Mouse (Mus musculus) CD4-positive, CD25-positive, alpha-beta regulatory T cell (primary cell): ENCODE results near the gene Pitpnm2. TPM values are rescaled to one million over a fixed set of nuclear protein-coding genes. Genes with fewer than 3 reads are reported as not detected.

Experiments
- polyA plus RNA-seq: library from polyadenylated mRNA; unstranded; fragments of 100-300 nt; shearing (Covaris generic); gene quantifications from one replicate; pipeline ENCODE4 v1.2.1, GENCODE M21; 2017

Gene Pitpnm2
- polyA plus RNA-seq: 22.4 TPM

DNA sequence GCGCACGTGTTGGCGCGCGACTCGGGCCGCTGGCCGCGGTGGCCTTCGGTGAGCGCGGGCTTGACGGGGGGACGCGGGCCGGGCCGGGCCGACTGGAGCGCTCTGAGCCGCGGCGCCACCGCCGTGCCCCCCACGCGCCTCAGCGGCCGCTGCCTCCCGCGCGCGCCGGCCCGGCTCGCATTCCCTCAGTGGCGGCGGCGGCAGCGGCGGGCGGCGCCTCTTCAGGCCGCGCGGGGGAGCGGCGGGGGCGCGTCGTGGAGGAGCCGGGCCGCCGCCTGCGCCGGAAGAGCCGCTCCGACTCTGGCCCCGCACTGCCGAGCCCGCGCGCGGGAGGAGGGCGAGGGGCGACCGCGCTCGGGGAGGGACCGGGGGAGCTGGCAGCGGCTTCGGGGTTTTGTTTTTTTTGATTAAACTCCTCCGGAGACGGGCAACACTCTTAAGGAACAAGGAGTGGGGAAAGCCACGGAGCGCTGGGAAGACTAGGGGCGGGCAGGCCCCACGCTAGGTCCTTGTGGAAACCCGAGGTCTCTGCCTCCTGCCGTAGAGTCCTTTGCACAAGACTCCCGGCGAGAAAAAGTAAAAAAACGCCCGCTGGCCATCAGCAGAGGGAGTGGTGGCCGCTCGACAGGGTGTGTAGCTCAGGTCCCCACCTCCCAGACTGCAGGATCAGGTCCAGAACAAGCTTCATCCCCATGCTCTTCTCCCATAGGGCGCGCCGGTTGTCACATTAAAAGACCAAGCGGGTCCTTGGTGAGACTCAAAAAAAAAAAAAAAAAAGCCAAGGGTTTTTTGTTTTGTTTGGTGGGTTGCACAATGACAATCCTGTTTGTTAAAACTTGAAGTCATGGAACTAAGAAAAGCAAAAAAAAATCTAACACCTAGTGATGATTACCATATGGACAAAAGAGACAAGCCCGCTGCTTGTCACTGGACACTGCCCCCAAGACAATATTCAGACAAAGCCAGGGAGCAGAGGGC, at the start of gene Pitpnm2:
Pitpnm2 (minus strand) TSS at position 147 of the 978 bp plus-strand sequence.

DNA sequence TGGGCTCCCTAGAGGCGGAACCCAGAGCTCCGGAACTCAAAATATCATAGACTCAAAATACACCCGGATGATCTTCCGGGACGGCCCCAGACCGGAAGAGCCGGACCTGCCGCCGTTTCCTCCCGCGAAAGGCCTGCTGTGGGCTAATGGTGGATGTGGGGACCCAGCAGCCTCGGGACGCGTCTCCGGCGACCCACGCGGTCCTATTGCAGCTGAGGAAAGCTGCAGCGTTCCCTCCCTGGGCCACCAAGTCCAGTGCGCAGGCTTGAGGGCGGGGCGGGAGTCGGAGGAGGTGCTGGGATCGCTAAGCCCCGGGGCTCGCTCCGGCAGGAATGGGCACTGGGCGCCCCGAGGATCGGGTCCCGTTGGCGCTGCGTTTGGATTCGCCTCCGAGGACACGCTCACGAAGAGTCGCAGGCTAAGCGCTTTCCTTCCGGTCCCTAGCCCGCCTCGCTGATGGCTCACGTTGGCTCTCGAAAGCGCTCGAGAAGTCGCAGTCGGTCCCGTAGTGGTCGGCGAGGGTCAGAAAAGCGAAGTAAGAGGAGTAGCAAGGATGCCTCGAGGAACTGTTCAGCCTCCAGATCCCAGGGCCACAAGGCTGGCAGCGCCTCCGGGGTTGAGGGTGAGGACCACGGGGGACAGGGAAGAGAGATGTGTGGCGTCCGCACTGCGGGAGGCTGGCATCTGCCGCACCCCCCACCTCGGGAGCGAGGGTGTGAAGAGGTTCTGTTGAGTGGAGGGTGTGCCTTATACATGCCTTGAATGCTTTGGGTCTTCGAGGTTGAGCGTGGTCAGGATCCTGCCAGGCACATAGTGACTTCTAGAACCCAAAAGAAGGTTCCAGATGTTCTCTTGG, 133.3 kb downstream of the Pitpnm2 start, which contains the start of gene Arl6ip4:
Arl6ip4 (plus strand) TSS at position 100 of the 856 bp plus-strand sequence.

DNA sequence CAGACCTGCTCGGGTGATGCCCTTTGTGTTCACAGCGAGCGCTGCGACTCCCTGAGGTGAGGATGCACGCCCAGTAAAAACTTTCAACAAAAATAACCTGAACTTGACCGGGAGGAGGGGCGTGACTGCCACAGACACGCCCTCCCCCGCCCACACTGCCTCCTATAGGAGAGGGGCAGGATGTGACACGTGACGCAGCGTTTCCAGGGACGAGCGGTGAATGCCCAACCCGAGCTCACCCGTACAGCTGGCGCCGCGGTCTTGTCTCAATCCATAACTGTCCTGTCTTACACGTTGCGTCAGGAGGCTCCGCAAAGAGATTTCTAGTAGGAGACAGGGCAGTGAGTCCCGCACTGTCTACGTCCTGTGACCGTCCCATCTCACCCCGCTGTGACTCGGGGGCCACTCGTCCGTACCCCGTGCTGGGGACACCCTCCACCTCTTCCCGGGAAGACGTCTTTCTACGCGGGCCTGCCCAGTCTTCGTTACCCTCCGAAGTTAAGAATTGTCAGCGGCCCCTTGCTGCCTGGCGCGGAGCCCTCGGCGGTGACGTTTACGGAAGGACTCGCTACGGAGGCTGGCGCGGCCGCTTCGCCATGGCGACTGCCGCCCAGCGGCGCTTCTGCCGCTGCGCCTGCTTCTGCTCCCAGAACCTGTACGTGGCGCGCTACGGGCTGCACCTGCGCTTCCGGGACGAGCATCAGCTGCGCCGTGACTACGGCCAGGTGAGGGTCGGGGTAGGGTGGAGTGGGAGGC, 137.6 kb downstream of the Pitpnm2 start, which contains the start of gene Ogfod2:
Ogfod2 (plus strand) TSS at position 556 of the 756 bp plus-strand sequence.

DNA sequence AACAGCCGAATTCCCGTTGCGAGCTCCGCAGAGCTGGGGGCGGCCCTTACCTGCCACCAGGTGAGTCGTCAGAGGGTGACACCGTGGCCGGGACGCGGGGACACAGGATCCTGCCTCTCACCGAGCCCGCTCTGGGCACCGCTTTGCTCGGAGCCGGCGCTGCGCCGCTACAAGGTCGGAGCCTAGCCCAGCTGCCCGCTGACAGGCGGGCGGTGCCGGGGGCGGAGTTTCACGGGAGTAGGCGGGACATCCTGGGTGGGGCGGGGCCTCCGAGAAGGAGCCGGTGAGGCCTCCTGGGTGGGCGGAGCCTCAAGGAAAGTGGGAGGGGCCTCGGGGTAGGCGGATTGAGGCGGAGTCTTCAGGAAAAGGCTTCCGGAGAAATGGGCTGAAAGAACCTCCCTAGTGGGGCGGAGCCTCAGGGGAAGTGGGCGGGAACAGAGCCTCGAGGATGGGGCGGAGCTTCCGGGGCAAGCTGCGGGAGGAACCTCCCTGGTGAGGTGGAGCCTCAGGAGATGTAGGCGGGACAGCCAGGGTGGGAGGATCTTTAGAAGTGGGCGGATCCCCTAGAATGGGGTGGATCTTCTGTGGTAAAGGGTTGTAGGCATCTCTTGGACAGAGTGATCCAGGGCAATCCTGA, 153.8 kb downstream of the Pitpnm2 start, which contains the start of gene Abcb9:
Abcb9 (minus strand) TSS at position 203 of the 637 bp plus-strand sequence.

Other genes starting within 250 kb of the Pitpnm2 start
- gene Vps37b, start 217.5 kb downstream of the Pitpnm2 start, polyA plus RNA-seq: 136 TPM
- 46.6 TPM for gene Abcb9, start 154.0 kb downstream of the Pitpnm2 start, polyA plus RNA-seq
- 38.2 TPM for gene Ogfod2, start 137.5 kb downstream of the Pitpnm2 start, polyA plus RNA-seq
- gene Arl6ip4, start 133.7 kb downstream of the Pitpnm2 start, polyA plus RNA-seq: 97.5 TPM
- gene Mphosph9, start 78.2 kb upstream of the Pitpnm2 start, polyA plus RNA-seq: 19.7 TPM
- gene 2810006K23Rik, start 78.3 kb upstream of the Pitpnm2 start, polyA plus RNA-seq: 11.9 TPM
- 133 TPM for gene Cdk2ap1, start 113.3 kb upstream of the Pitpnm2 start, polyA plus RNA-seq
- 120 TPM for gene Sbno1, start 176.2 kb upstream of the Pitpnm2 start, polyA plus RNA-seq
- 79.9 TPM for gene Kmt5a, start 190.2 kb upstream of the Pitpnm2 start, polyA plus RNA-seq
- gene Rilpl2, start 228.6 kb upstream of the Pitpnm2 start, polyA plus RNA-seq: 57.5 TPM
- 7.7 TPM for gene Snrnp35, start 233.4 kb upstream of the Pitpnm2 start, polyA plus RNA-seq